Mouse (Mus musculus): ENCODE measurements around the gene Arl3.

The Arl3 gene

GRCm38 (mm10) chr19:46524601-46525321 lies 48.2 kb downstream of the Arl3 start:
- in situ Hi-C loops (cut with MboI; ENCODE audit: low pct_unique_long_range_greater_than_20kb in 1 of 2, low sequenced_read_pairs in 2 of 2, unreplicated experiment in 1 of 2): no loop called here

GRCm38 (mm10) chr19:46524152-46524544 lies 48.9 kb downstream of the Arl3 start:
- in situ Hi-C loops (cut with MboI; ENCODE audit: low pct_unique_long_range_greater_than_20kb in 1 of 2, low sequenced_read_pairs in 2 of 2, unreplicated experiment in 1 of 2): no loop called here

DNA sequence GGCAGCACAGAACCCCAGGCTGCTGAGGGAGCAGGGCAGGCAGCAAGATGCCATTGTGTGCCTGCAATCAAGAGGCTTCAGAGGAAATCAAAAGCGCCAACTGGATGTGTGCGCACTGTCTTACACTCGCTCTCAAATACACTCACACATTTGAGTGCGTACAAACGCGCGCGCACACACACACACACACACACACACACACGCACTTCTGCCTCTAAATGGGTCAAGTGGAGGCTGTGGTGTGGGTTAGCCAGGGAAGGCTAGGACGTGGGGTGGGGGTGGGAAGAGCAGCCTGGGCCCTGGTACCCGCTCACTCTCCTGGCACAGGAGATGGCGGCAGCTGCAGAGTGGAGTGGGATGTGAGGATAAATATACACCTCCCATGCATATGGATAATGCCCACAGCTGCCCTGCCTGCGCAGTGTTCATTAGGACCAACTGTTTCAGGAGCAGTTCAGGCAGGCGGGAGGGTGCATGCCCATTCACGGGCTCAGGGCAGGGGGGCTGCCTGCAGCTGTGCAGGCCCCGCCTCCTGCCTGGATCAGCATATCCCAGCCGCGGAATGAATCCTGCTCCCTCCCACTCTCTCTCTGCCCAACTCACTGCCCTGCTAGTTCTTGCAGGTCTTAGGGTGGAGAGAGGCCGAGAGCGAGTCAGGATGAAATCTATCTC lies 49.4 kb downstream of the Arl3 start:
- in situ Hi-C loops (cut with MboI; ENCODE audit: low pct_unique_long_range_greater_than_20kb in 1 of 2, low sequenced_read_pairs in 2 of 2, unreplicated experiment in 1 of 2): no loop called here

DNA sequence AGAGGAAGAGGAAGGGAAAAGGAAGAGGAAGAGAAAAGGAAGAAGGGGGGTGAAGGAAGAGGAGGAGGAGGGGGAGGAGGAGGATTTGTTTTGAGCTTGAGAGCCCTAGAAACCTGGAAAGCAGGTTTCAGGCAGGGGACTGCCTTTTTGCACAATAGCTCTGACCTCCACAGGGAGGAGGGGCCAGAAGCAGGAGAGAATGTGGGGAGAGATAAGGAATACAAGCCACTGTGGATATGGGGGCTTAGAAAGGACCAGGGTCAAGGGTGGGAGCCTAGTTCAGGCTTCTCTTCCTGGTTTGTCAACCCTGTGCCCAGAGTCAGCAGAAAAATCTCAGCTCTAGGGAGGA lies 49.9 kb downstream of the Arl3 start:
- in situ Hi-C loops (cut with MboI; ENCODE audit: low pct_unique_long_range_greater_than_20kb in 1 of 2, low sequenced_read_pairs in 2 of 2, unreplicated experiment in 1 of 2): no loop called here

DNA sequence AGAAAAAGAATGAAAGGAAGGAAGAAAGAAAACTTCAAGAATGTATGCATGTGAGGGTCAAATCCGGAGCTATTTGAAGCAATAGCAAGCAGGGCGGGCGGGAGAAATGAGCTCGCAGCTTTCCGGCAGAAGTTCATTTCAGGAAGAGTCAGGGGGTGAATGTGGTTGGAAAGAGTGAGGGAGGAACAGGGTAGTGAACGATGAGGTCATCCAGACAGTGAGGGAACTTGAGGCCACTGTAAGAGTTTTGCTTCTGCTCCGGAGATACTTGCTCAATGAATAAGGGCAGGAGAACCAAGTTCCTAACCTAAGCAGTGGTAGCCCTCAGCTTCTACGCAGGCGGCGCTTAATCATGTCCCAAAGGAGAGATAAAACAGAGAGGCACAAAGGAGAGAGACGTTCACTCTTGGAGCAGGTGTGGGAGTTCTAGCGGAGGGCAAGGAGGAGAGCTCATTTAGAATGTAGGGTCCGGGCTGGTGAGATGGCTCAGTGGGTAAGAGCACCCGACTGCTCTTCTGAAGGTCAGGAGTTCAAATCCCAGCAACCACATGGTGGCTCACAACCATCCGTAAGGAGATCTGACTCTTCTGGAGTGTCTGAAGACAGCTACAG lies 50.5 kb downstream of the Arl3 start:
- in situ Hi-C loops (cut with MboI; ENCODE audit: low pct_unique_long_range_greater_than_20kb in 1 of 2, low sequenced_read_pairs in 2 of 2, unreplicated experiment in 1 of 2): no loop called here

GRCm38 (mm10) chr19:46521698-46522097 lies 51.3 kb downstream of the Arl3 start:
- in situ Hi-C loops (cut with MboI; ENCODE audit: low pct_unique_long_range_greater_than_20kb in 1 of 2, low sequenced_read_pairs in 2 of 2, unreplicated experiment in 1 of 2): no loop called here

DNA sequence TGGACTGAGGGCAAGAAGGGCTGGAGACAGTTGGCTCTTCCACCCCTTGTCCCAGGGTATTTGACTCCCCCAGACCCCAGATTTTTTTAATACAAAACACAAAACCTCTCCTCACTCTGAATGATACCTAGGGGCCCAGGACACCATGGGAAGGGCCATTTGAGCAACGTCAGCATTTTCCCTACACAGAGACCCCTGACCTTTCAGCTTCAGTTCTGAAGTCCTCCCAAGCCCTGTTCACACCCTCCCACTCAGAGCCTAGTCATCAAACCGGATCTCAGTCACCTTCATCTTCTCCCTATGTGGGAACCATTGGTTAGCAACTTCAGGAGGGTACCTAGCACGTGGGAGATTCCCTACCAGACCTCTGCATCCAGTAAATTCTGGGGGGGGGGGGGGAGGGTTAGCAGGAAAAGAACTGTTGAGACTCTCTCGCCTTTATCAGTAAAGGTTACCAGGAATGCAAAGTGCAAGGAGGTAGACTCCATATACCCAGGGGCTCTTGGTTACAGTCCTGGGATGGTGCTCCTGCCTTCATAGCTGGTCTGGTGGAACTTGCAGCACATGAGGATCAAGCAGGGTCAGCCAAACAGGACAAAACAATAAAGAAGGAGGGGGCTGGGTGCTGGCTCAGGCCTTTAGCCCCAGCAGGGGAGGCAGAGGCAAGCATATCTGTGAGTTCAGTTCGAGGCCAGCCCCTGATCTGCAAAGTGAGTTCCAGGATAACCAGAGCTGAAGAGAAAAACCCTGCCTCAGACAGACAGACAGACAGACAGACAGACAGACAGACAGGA lies 54.0 kb downstream of the Arl3 start:
- in situ Hi-C loops (cut with MboI; ENCODE audit: low pct_unique_long_range_greater_than_20kb in 1 of 2, low sequenced_read_pairs in 2 of 2, unreplicated experiment in 1 of 2): no loop called here

DNA sequence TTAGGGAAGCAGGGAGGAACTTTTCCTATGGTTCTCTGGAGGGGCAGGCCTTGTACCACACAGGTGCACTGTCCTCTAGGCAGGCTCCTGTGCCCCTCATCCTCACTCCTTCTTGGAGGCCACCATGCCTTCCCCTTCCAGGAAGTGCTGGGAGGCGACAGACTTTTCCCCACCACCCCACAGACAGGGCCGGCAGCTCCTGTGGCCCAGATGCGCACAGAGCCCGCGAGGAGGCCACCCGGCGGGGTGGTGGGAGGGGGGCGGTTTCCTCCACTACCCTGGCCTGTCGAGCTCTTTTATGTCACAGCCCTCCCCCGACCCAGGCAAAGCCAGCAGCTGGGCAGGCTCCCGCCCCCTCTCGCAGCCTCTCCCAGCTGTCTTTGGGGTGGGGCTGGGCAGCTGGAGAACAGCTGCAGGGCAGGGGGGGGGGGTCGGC lies 54.6 kb downstream of the Arl3 start:
- in situ Hi-C loops (cut with MboI; ENCODE audit: low pct_unique_long_range_greater_than_20kb in 1 of 2, low sequenced_read_pairs in 2 of 2, unreplicated experiment in 1 of 2): no loop called here

- in situ Hi-C loops (cut with MboI; ENCODE audit: low pct_unique_long_range_greater_than_20kb in 1 of 2, low sequenced_read_pairs in 2 of 2, unreplicated experiment in 1 of 2): no loop called here
Observed at GRCm38 (mm10) chr19:46517529-46518351, 55.3 kb downstream of the Arl3 start.

DNA sequence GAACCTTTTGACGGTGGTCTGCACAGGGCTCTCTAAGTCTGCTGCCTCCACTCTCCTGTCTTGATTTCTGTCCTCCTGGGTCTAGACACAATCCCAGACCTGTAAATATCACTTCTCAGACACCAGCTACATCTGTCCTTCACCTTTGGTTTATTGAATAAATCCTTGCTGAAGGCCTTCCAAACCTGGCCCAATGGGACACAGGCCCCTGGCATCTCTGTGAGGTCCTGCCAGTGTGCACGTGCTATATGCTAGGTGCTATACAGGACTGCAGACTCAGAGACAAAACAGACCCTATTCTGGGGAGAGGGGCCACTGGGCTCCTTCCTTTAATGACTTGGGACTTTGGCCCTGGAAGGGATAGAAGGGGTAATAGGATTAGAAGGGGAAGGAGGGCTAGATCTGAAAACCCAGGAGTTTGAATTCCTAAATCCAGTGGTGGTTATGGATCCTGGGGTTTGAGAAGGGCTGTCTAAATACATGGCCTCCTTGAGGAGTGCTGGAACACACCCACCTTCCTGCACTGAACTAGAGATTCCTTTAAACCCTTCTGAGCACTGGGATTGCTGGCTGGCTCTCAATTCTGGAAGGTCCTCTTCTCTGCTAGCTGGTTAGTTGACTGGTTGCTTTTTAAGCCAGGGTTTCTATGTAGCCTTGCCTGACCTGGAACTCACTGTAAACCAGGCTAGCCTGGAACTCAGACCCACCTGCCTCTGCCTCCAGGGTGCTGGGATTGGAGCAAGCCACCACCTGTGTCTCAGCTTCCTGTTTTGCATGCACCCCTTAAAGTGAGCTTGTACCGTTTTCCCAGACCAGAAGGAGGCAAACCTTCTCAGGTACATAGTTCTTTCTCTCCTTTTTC lies 56.1 kb downstream of the Arl3 start:
- in situ Hi-C loops (cut with MboI; ENCODE audit: low pct_unique_long_range_greater_than_20kb in 1 of 2, low sequenced_read_pairs in 2 of 2, unreplicated experiment in 1 of 2): no loop called here

- in situ Hi-C loops (cut with MboI; ENCODE audit: low pct_unique_long_range_greater_than_20kb in 1 of 2, low sequenced_read_pairs in 2 of 2, unreplicated experiment in 1 of 2): no loop called here
Observed at GRCm38 (mm10) chr19:46515287-46515821, 57.6 kb downstream of the Arl3 start.

DNA sequence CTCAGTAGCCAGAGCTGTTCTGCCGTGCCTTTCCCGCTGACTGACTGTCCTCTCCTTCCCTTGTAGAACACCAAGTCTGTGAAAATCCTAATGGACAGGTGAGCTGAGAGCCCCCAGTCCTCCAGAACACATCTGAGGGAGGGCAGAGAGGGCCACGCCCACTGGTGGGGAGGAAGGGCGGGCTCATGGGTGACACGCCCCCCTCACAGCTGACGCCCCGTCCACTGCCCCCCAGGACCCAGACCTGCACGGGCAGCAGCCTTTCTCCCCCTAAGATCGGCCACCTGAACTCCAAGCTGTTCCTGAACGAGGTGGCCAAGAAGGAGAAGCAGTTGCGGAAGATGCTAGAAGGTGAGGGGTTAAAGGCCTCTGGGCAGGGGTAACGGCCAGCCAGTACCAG lies 58.6 kb downstream of the Arl3 start:
- in situ Hi-C loops (cut with MboI; ENCODE audit: low pct_unique_long_range_greater_than_20kb in 1 of 2, low sequenced_read_pairs in 2 of 2, unreplicated experiment in 1 of 2): no loop called here

DNA sequence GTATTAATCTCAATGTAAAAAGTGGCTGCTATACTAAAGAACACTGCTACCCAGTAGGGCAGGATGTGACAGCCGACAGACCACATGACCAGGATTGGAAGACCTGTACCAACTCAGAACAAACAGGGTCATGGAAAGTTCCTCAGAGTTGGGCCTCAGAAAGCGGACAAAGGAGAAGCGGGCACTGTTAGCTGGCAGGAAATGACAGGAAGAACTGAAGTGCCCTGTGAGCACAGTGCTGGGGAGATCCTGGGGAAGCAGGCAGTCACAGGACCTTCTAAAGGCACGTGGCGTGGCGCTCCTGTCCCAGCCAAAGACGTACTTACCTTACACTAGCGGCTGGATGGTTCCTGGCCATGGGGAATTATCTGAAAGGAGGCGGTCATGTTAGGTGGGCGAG lies 61.7 kb downstream of the Arl3 start:
- in situ Hi-C loops (cut with MboI; ENCODE audit: low pct_unique_long_range_greater_than_20kb in 1 of 2, low sequenced_read_pairs in 2 of 2, unreplicated experiment in 1 of 2): no loop called here

GRCm38 (mm10) chr19:46510824-46511223 lies 62.2 kb downstream of the Arl3 start:
- in situ Hi-C loops (cut with MboI; ENCODE audit: low pct_unique_long_range_greater_than_20kb in 1 of 2, low sequenced_read_pairs in 2 of 2, unreplicated experiment in 1 of 2): no loop called here

DNA sequence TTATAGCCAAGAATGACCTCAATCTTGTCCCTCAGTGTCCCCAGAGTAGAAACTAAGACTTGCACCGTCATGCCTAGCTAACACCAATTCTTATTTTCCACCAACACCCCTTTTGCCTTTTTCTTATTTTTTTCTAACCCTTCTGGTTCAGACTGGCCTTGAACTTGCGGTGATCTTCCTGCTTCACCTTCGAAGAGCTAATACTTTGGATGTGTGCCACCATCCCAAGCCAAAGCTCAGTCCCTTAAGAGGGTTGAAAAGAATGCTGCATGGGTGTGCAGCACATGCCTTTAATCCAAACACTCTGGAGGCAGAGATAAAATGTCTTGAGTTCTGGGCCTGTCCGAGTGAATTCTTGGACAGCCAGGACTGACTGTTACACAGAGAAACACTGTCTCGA lies 62.6 kb downstream of the Arl3 start:
- in situ Hi-C loops (cut with MboI; ENCODE audit: low pct_unique_long_range_greater_than_20kb in 1 of 2, low sequenced_read_pairs in 2 of 2, unreplicated experiment in 1 of 2): no loop called here

- in situ Hi-C loops (cut with MboI; ENCODE audit: low pct_unique_long_range_greater_than_20kb in 1 of 2, low sequenced_read_pairs in 2 of 2, unreplicated experiment in 1 of 2): no loop called here
Observed at GRCm38 (mm10) chr19:46509736-46510135, 63.3 kb downstream of the Arl3 start.

- in situ Hi-C loops (cut with MboI; ENCODE audit: low pct_unique_long_range_greater_than_20kb in 1 of 2, low sequenced_read_pairs in 2 of 2, unreplicated experiment in 1 of 2): no loop called here
Observed at GRCm38 (mm10) chr19:46509202-46509601, 63.8 kb downstream of the Arl3 start.

All from mouse embryonic stem cell (cell line).